Mouse (Mus musculus): ENCODE measurements around the gene Gm10097. TPM values are rescaled to one million over a fixed set of nuclear protein-coding genes. Genes with fewer than 3 reads are reported as not detected.

The Gm10097 gene
- total and polyA plus RNA-seq, 3 experiments = 0.12 to 0.61 (median 0.16) TPM

DNA sequence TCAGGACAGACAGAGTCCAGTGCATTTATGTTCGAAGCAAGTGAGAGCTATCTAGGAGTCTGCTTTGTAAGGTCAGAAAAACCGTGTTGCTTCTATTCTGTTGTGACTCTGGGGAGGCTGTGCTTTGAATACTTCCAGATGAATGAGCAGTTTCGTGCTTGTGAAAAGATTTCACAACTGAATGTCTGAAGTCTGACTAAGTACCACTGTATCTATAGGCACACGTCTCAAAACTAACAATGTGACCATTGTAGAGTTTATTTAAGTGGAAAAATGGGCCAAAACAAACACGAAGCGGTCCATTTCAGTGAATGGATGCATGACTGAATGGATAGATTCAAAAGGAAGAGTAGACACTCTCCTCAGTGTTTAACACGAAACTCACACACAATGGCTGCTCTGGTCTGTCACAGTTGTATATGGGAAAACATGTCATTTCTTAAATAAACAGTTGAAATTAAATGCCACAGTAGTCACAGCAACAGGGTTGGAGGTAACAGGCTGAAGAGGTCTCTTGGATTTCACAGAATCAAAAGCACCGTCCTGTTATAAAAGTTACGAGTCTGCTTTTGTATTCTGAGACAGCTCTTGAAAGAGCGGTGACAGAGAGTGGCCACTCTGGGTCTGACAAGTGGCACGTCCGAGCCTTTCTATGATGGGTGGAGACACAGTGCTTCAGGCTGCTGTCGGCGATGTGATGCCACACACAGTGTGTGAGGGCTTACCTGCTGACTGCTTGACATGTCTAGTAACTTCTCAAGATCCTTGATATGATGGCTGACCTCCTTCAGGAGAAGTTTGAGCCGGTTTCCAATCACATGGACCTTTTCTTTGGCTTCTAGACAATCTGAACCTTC is 36.6 kb upstream of the Gm10097 start:
- Histone ChIP-seq H3K27me3 (ENCODE audit: control insufficient read depth, insufficient read depth, low read length) (no peaks in the 10 kb centered on the region), H3K27ac (no peak overlapping the region), H3K4me1 (ENCODE audit: control insufficient read depth, insufficient read depth, low read length) (no peaks in the 10 kb centered on the region), H3K9ac (ENCODE audit: low read depth, low read length) (no peak overlapping the region), H3K79me2 (replicated peaks; ENCODE audit: control insufficient read depth, insufficient read depth, low read length) (no peaks in the 10 kb centered on the region), H3K36me3 (ENCODE audit: control insufficient read depth, insufficient read depth, low read length) (peaks cover 5% of the 10 kb centered on the region; the same call in 1 of the 2 replicates), H3K4me3 (no peak overlapping the region)
- WGBS = 79% methylated on average over 15 of the region's 15 CpGs
- intact Hi-C loops (cut with DNase I) = no loop called here
- no peak for TF ChIP-seq CTCF (IDR thresholded peaks at IDR 0.05)
- TF ChIP-seq POLR2A (IDR thresholded peaks at IDR 0.05; ENCODE audit: insufficient read depth, low read depth, low read length) = no peak
- TF ChIP-seq EP300 (IDR thresholded peaks at IDR 0.05; ENCODE audit: insufficient read depth, low read depth, low read length) = no peak
- no peak for DNase-seq

DNA sequence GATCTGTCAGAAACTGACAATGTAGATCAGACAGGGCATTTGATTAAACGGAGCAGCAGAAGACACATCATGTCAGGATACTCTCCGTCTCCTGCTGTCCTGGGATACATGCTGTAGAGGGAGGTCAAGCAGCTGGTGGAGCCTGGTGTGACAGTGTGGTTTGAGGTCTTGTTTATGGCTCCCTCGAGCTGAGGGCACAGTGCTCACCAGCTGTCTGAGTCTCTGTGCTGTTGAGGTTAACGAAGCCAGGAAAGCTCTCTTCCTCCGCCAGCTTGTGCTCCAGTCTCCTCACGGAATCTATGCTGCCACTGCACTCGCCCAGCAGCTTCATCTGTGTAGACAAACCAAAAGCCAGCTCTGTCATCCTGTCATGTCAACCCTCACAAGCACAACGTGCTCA is 27.7 kb upstream of the Gm10097 start:
- intact Hi-C loops (cut with DNase I) = no loop called here
- WGBS = 87% methylated on average over 8 of the region's 8 CpGs
- no peaks in the 10 kb centered on the region for H3K79me2 ChIP-seq (replicated peaks; ENCODE audit: control insufficient read depth, insufficient read depth, low read length)
- no peak overlapping the region for H3K27ac ChIP-seq
- DNase-seq = no peak
- H3K4me3 ChIP-seq = no peak overlapping the region
- no peaks in the 10 kb centered on the region for H3K4me1 ChIP-seq (ENCODE audit: control insufficient read depth, insufficient read depth, low read length)
- no peak overlapping the region for H3K9ac ChIP-seq (ENCODE audit: low read depth, low read length)
- no peaks in the 10 kb centered on the region for H3K27me3 ChIP-seq (ENCODE audit: control insufficient read depth, insufficient read depth, low read length)
- TF ChIP-seq CTCF (IDR thresholded peaks at IDR 0.05) (no peak), EP300 (IDR thresholded peaks at IDR 0.05; ENCODE audit: insufficient read depth, low read depth, low read length) (no peak), POLR2A (IDR thresholded peaks at IDR 0.05; ENCODE audit: insufficient read depth, low read depth, low read length) (no peak)
- peaks cover 13% of the 10 kb centered on the region for H3K36me3 ChIP-seq (ENCODE audit: control insufficient read depth, insufficient read depth, low read length)

DNA sequence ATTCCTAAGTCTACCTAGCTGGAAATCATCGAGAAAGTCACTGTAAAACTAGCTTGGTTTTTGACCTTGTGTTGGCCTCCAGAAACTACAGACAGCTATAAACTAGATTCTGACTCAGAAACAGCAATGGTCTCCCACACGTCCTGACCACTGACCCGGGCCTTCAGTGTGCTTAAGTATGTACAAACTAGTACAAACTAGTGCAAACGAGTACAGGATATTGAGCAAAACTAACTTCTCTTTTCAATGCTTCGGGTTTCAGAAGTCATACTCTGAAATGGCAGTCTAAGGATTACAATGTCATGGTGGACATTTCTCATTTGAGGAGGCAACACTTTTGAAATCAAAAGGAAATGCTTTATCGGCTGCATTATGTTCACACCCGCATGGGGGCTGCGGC is 24.5 kb upstream of the Gm10097 start:
- DNase-seq = no peak
- Histone ChIP-seq H3K27ac (no peak overlapping the region), H3K27me3 (ENCODE audit: control insufficient read depth, insufficient read depth, low read length) (no peaks in the 10 kb centered on the region), H3K36me3 (ENCODE audit: control insufficient read depth, insufficient read depth, low read length) (peaks cover 18% of the 10 kb centered on the region), H3K9ac (ENCODE audit: low read depth, low read length) (no peak overlapping the region), H3K4me1 (ENCODE audit: control insufficient read depth, insufficient read depth, low read length) (no peaks in the 10 kb centered on the region), H3K4me3 (no peak overlapping the region), H3K79me2 (replicated peaks; ENCODE audit: control insufficient read depth, insufficient read depth, low read length) (no peaks in the 10 kb centered on the region)
- TF ChIP-seq EP300 (IDR thresholded peaks at IDR 0.05; ENCODE audit: insufficient read depth, low read depth, low read length) = no peak
- no peak for TF ChIP-seq CTCF (IDR thresholded peaks at IDR 0.05)
- TF ChIP-seq POLR2A (IDR thresholded peaks at IDR 0.05; ENCODE audit: insufficient read depth, low read depth, low read length) = no peak
- WGBS = 86% methylated on average over 8 of the region's 8 CpGs
- intact Hi-C loops (cut with DNase I) = no loop called here

DNA sequence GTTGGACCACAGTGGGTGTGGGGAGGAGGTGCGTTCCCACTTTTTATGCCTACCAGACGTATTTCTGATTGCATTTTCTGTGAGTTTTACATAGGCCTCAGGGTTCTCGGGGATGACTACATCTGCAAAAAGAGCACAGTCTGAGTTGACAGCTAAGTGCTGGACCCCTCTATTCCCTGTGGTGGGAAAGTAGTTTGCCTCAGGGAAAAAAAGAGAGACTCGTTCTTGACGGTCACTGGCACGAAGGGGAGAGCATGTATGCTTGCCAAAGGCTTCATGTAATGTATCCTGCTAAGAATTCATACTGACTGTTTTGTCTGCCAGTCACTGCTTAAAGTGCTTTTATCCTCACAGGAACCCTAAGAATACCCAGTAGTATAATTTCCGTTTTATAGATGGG is 23.8 kb upstream of the Gm10097 start:
- intact Hi-C loops (cut with DNase I) = no loop called here
- 90% methylated on average over 7 of the region's 7 CpGs for WGBS
- Histone ChIP-seq H3K4me3 (no peak overlapping the region), H3K4me1 (ENCODE audit: control insufficient read depth, insufficient read depth, low read length) (no peaks in the 10 kb centered on the region), H3K9ac (ENCODE audit: low read depth, low read length) (no peak overlapping the region), H3K27me3 (ENCODE audit: control insufficient read depth, insufficient read depth, low read length) (no peaks in the 10 kb centered on the region), H3K36me3 (ENCODE audit: control insufficient read depth, insufficient read depth, low read length) (peaks cover 18% of the 10 kb centered on the region), H3K79me2 (replicated peaks; ENCODE audit: control insufficient read depth, insufficient read depth, low read length) (no peaks in the 10 kb centered on the region), H3K27ac (no peak overlapping the region)
- TF ChIP-seq EP300 (IDR thresholded peaks at IDR 0.05; ENCODE audit: insufficient read depth, low read depth, low read length) = no peak
- TF ChIP-seq POLR2A (IDR thresholded peaks at IDR 0.05; ENCODE audit: insufficient read depth, low read depth, low read length) = no peak
- no peak for TF ChIP-seq CTCF (IDR thresholded peaks at IDR 0.05)
- DNase-seq = no peak

DNA sequence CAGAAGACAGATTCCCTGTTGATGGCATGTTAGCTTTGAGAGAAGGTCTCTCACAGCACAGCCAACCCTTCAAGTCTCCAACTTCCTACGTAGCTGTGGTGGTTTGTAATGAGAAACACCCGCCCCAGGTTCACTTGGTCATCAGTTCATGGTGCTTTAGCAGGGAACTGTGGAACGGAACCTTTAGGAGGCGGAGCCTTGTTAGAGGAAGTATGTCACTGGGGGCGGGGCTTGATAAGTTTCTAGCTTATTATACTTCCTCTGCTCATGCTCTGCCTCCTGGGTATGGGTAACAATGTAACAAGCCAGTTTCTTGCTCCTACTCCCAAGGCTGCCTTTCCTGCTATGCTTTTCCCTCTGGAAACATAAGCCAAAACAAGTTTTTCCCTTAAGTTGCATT is 23.3 kb upstream of the Gm10097 start:
- Histone ChIP-seq H3K9ac (ENCODE audit: low read depth, low read length) (no peak overlapping the region), H3K27me3 (ENCODE audit: control insufficient read depth, insufficient read depth, low read length) (no peaks in the 10 kb centered on the region), H3K36me3 (ENCODE audit: control insufficient read depth, insufficient read depth, low read length) (peaks cover 16% of the 10 kb centered on the region), H3K4me1 (ENCODE audit: control insufficient read depth, insufficient read depth, low read length) (no peaks in the 10 kb centered on the region), H3K27ac (no peak overlapping the region), H3K79me2 (replicated peaks; ENCODE audit: control insufficient read depth, insufficient read depth, low read length) (no peaks in the 10 kb centered on the region), H3K4me3 (no peak overlapping the region)
- TF ChIP-seq CTCF (IDR thresholded peaks at IDR 0.05) = no peak
- TF ChIP-seq EP300 (IDR thresholded peaks at IDR 0.05; ENCODE audit: insufficient read depth, low read depth, low read length) = no peak
- no peak for TF ChIP-seq POLR2A (IDR thresholded peaks at IDR 0.05; ENCODE audit: insufficient read depth, low read depth, low read length)
- intact Hi-C loops (cut with DNase I) = no loop called here
- DNase-seq = no peak
- 89% methylated on average over 5 of the region's 5 CpGs for WGBS

GRCm38 (mm10) chr10:5056243-5056735 is 12.7 kb upstream of the Gm10097 start:
- Histone ChIP-seq H3K27me3 (ENCODE audit: control insufficient read depth, insufficient read depth, low read length) (no peaks in the 10 kb centered on the region), H3K4me1 (ENCODE audit: control insufficient read depth, insufficient read depth, low read length) (no peaks in the 10 kb centered on the region), H3K27ac (no peak overlapping the region), H3K79me2 (replicated peaks; ENCODE audit: control insufficient read depth, insufficient read depth, low read length) (no peaks in the 10 kb centered on the region), H3K36me3 (ENCODE audit: control insufficient read depth, insufficient read depth, low read length) (peaks cover 17% of the 10 kb centered on the region), H3K9ac (ENCODE audit: low read depth, low read length) (no peak overlapping the region), H3K4me3 (no peak overlapping the region)
- WGBS = 85% methylated on average over 10 of the region's 10 CpGs
- no peak for DNase-seq
- TF ChIP-seq POLR2A (IDR thresholded peaks at IDR 0.05; ENCODE audit: insufficient read depth, low read depth, low read length) (no peak), CTCF (IDR thresholded peaks at IDR 0.05) (no peak), EP300 (IDR thresholded peaks at IDR 0.05; ENCODE audit: insufficient read depth, low read depth, low read length) (no peak)
- intact Hi-C loops (cut with DNase I) = no loop called here
